In the genomic region with DNA sequence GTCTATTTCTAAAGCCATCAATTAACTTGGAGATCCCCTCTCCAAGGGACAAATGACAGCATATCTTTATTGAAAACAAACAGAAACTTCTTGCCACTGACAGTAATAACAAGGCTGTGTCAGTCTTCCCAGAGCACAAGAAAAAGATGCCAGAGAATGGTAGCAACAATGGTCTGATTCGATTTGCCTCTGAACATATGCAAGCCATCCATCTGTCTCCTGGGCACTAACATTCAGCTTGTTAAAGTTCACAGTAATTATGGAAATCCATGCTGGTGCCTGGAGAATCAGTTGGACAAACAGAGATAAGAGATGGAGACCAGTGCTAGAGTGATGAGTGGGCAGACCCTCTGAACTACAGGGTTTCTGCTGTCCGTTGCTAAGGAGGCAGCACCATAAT, we compare ENCODE assay signal across 13 mouse cellular contexts.
"Had no signal": no experiment of that assay in that cellular context is flagged by ENCODE, and none has a peak within 500 bp of the region (broad histone marks: within the 10 kb centered on the region; RNA-seq: fewer than 3 reads in every experiment).

No protein-coding gene starts in this region.

- DNase-seq: gastrocnemius, postnatal 14 days; gastrocnemius, postnatal 36 days; heart, adult 18-20 months; heart, postnatal 10 days; heart, postnatal 36 days; kidney, adult 11 months; kidney, adult 2 months; kidney, adult 9 months; kidney, postnatal 14 days; kidney, postnatal 36 days; layer of hippocampus, adult 9-11 months; layer of hippocampus, postnatal 36 days; left cerebral cortex, postnatal 4 days had no signal
